Mouse (Mus musculus) neural tube, embryonic 11.5 days (tissue): Measurements from ENCODE around the gene Mapk1. TPM values are rescaled to one million over a fixed set of nuclear protein-coding genes. Genes with fewer than 3 reads are reported as not detected.

Experiments
- ATAC-seq: fragments of 200-750 bp; cut with Nextera tagmentation; 2 replicates; pipeline ENCODE4 v1.8.0; 2017; ENCODE audit warnings: moderate number of reproducible peaks, mild to moderate bottlenecking, moderate TSS enrichment, moderate library complexity; ENCODE audit not compliant: insufficient read depth, low FRiP score, low TSS enrichment
- DNase-seq: peaks from one replicate; pipeline ENCODE4 v3.0.0-alpha.2; 2015; ENCODE audit warnings: low spot score
- H3K27ac ChIP-seq: fragments of 300-500 bp; sonication (generic); 2 replicates; pipeline ENCODE4 v1.5.1; 2014; ENCODE audit warnings: low read depth, mild to moderate bottlenecking, low read length
- H3K27me3 ChIP-seq: fragments of 300-500 bp; sonication (generic); 2 replicates; pipeline ENCODE4 v1.6.1; 2014; ENCODE audit warnings: mild to moderate bottlenecking, low read length, mixed read lengths; ENCODE audit not compliant: control insufficient read depth, insufficient read depth
- H3K36me3 ChIP-seq: fragments of 300-500 bp; sonication (generic); 2 replicates; pipeline ENCODE4 v1.6.1; 2014; ENCODE audit warnings: mild to moderate bottlenecking, low read length, moderate library complexity, mixed read lengths; ENCODE audit not compliant: control insufficient read depth, insufficient read depth
- H3K4me1 ChIP-seq: fragments of 300-500 bp; sonication (generic); 2 replicates; pipeline ENCODE4 v1.6.1; 2014; ENCODE audit warnings: low read length, mixed read lengths; ENCODE audit not compliant: control insufficient read depth, insufficient read depth
- H3K4me2 ChIP-seq: fragments of 300-500 bp; sonication (generic); 2 replicates; pipeline ENCODE4 v1.6.1; 2014; ENCODE audit warnings: low read depth, mild to moderate bottlenecking, moderate library complexity
- H3K4me3 ChIP-seq: fragments of 300-500 bp; sonication (generic); 2 replicates; pipeline ENCODE4 v1.5.1; 2014; ENCODE audit warnings: low read depth, low read length
- H3K9ac ChIP-seq: fragments of 300-500 bp; sonication (generic); 2 replicates; pipeline ENCODE4 v1.6.1; 2014; ENCODE audit warnings: mild to moderate bottlenecking, low read length
- H3K9me3 ChIP-seq: fragments of 300-500 bp; sonication (generic); 2 replicates; pipeline ENCODE4 v1.6.1; 2016; ENCODE audit warnings: low read length; ENCODE audit not compliant: control insufficient read depth
- WGBS: fragments of 180-500 bp; shearing (Covaris S2); extraction: QIAGEN DNeasy Blood & Tissue Kit; methylation state at CpG from one replicate; pipeline ENCODE4 v1.1.7; 2014; 5-methylcytosine and 5-hydroxymethylcytosine counted together
- polyA plus RNA-seq: library from polyadenylated mRNA; unstranded; fragments of >200 nt; fragmentation: Nextera tagmentation; extraction: Ambion mirVana; gene quantifications from 2 replicates; pipeline ENCODE4 v1.2.1, GENCODE M21; 2014

Mapk1 gene
- polyA plus RNA-seq, 1 experiment from 2014 or later = 224 TPM

DNA sequence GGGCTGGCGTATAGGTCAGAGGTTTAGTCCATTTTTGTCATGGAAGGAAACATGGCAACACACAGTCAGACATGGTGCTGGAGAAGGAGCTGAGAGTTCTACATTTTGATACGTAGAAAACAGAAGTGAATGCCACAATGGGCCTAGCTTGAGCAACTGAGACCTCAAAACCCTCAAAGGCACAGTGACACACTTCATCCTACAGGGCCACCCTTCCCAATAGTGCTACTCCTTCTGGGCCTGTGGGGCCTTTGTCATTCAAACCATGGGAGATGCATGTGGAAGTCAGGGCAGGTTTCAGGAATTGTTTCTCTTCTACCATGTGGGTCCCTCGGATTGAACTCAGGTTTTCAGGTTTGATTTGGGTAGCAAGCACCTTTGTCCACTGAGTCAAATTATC, 17.9 kb downstream of the Mapk1 start:
- Histone ChIP-seq H3K9me3 (no peaks in the 10 kb centered on the region), H3K4me3 (no peak overlapping the region), H3K36me3 (no peaks in the 10 kb centered on the region), H3K27ac (no peak overlapping the region), H3K4me1 (no peaks in the 10 kb centered on the region), H3K9ac (no peak overlapping the region), H3K27me3 (no peaks in the 10 kb centered on the region), H3K4me2 (no peak overlapping the region)
- ATAC-seq (no peak), DNase-seq (no peak)
- 90% methylated on average over 3 of the region's 3 CpGs for WGBS

DNA sequence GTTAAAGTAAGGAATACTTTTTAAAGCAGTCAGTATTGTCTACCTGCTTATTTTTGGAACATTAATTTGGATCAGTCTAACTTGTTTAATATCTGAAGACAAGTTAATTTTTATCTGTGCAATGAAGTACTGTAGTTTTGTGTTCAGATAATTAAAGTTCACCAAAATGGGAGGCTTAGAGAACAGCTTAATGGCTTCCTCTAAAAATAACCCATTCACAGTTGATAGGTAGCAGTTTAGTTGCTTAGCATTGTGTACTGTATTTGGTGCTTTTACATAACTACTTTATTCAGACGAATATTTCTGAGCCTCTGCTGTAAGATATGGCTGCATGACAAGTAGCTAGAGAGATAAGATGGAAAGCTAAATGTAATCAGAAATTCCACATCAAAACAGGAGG, 23.9 kb downstream of the Mapk1 start:
- 93% methylated on average over 1 of the region's 1 CpGs for WGBS
- Histone ChIP-seq H3K4me1 (no peaks in the 10 kb centered on the region), H3K27ac (no peak overlapping the region)

GRCm38 (mm10) chr16:17010036-17010435, 26.9 kb downstream of the Mapk1 start:
- no peak for ATAC-seq
- DNase-seq = no peak
- Histone ChIP-seq H3K4me1 (no peaks in the 10 kb centered on the region), H3K9ac (no peak overlapping the region), H3K4me2 (no peak overlapping the region), H3K27me3 (no peaks in the 10 kb centered on the region), H3K27ac (no peak overlapping the region), H3K36me3 (no peaks in the 10 kb centered on the region; the same call in 1 of the 2 replicates), H3K9me3 (no peaks in the 10 kb centered on the region), H3K4me3 (no peak overlapping the region)
- 93% methylated on average over 7 of the region's 7 CpGs for WGBS

More for the DNA sequence above, 23.9 kb downstream of the Mapk1 start:
- Histone ChIP-seq H3K9me3 (no peaks in the 10 kb centered on the region), H3K4me3 (no peak overlapping the region), H3K4me2 (no peak overlapping the region), H3K36me3 (no peaks in the 10 kb centered on the region; the same call in 1 of the 2 replicates), H3K9ac (no peak overlapping the region), H3K27me3 (no peaks in the 10 kb centered on the region)
- DNase-seq = no peak
- ATAC-seq = no peak

GRCm38 (mm10) chr16:17012583-17012982, 29.4 kb downstream of the Mapk1 start:
- DNase-seq (no peak), ATAC-seq (no peak)
- Histone ChIP-seq H3K9ac (no peak overlapping the region), H3K36me3 (peaks cover 3% of the 10 kb centered on the region; the same call in 1 of the 2 replicates), H3K4me2 (no peak overlapping the region), H3K9me3 (no peaks in the 10 kb centered on the region), H3K27ac (no peak overlapping the region), H3K4me1 (no peaks in the 10 kb centered on the region), H3K27me3 (no peaks in the 10 kb centered on the region), H3K4me3 (no peak overlapping the region)
- 97% methylated on average over 1 of the region's 1 CpGs for WGBS

DNA sequence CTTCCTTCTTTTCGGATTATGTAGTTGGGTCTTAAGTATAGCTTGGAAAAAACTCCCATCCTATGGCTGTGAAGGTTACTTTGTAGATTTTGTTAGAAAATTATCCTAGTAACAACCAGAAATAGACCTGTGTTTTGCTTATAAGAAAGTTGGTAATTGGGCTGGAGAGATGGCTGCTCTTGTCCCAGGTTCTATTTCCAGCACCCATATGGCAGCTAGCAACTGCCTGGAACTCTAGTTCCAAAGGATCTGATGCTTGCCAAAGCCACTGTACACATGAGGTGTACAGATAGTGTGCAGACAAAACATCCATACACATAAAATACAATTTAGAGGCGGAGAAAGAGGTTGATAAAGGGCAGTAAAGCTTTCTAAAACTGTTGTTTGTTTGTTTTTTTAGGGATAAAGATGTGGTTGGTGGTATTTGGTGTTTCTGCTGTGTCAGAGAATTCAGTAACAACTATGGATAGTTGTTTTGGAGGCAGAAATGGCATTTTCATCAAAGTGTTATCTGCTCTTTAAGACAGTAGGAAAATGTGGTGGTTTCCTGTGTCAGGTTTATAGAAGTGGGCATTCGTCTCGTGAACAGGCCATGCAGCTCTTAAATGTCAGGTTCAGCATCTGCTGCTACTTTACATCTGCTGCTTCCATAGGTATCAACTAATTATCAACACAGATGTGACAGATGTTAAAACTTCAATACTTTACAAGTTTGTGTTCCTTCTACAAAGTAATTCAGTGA, 32.1 kb downstream of the Mapk1 start:
- Histone ChIP-seq H3K27me3 (no peaks in the 10 kb centered on the region), H3K27ac (no peak overlapping the region), H3K9ac (no peak overlapping the region), H3K36me3 (0 out of 2 replicates have a peak, but pooled peaks cover 3% of the 10 kb centered on the region), H3K4me2 (no peak overlapping the region), H3K4me3 (no peak overlapping the region), H3K4me1 (no peaks in the 10 kb centered on the region), H3K9me3 (no peaks in the 10 kb centered on the region)
- WGBS = 80% methylated on average over 4 of the region's 4 CpGs
- DNase-seq (no peak), ATAC-seq (no peak)

- Histone ChIP-seq H3K27me3 (no peaks in the 10 kb centered on the region), H3K9me3 (no peaks in the 10 kb centered on the region), H3K27ac (no peak overlapping the region), H3K4me2 (no peak overlapping the region), H3K9ac (no peak overlapping the region), H3K36me3 (0 out of 2 replicates have a peak, but pooled peaks cover 3% of the 10 kb centered on the region), H3K4me3 (no peak overlapping the region), H3K4me1 (no peaks in the 10 kb centered on the region)
- ATAC-seq = no peak
- 94% methylated on average over 3 of the region's 3 CpGs for WGBS
- DNase-seq = no peak
These were observed 32.7 kb downstream of the Mapk1 start for GRCm38 (mm10) chr16:17015853-17016230.

DNA sequence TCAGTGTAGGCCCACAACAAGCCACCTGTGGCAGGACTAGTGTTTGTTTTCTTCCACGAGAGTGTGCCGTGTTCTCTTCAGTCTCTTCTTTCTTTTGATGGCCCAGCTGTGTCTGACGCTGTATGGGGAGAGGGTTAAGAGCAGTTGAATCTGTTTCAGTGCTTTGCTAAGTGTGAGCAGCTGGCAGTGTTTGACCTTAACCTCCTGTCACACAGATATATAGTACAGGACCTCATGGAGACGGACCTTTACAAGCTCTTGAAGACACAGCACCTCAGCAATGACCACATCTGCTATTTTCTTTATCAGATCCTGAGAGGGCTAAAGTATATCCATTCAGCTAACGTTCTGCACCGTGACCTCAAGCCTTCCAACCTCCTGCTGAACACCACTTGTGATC, 34.9 kb downstream of the Mapk1 start:
- Histone ChIP-seq H3K27ac (no peak overlapping the region), H3K36me3 (0 out of 2 replicates have a peak, but pooled peaks cover 3% of the 10 kb centered on the region), H3K4me1 (no peaks in the 10 kb centered on the region), H3K4me2 (no peak overlapping the region), H3K9ac (no peak overlapping the region), H3K4me3 (no peak overlapping the region), H3K9me3 (no peaks in the 10 kb centered on the region), H3K27me3 (no peaks in the 10 kb centered on the region)
- ATAC-seq (no peak), DNase-seq (no peak)
- 48% methylated on average over 6 of the region's 6 CpGs for WGBS

DNA sequence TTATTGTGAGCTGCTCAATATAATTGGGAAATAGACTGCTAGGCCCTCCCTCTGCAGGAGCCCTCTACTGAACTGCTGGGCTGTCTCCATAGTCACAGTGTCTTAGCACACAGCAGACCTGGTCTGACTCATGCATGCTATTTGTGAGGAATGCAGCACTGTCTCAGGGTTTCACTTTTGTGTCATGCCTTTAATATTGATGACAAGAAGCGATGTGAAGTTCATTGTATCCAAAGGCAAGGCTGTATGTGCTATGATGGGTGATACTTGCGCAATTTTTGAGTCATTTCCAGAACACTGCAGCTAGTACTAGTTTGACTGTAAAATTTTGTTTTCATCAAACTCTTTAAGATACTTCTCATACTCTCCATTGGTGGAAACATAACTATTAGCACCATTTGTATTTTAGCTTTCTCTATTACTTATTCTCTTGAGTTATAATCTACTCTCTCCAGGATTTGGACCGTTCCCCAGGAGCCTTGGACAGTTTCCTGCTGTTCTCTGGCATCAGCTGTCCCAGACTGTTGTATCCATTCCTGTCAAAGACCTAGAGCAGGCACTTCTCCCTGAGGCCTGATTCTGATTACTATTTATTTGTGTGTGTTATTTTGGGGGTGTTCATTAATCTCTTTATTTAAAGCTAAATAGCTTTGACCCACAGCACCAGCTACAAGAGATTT, 41.4 kb downstream of the Mapk1 start:
- H3K36me3 ChIP-seq = no peaks in the 10 kb centered on the region; the same call in 1 of the 2 replicates
- ATAC-seq = no peak
- WGBS = 96% methylated on average over 3 of the region's 3 CpGs

More for the DNA sequence above, 41.4 kb downstream of the Mapk1 start:
- Histone ChIP-seq H3K4me2 (no peak overlapping the region), H3K4me3 (no peak overlapping the region), H3K9me3 (no peaks in the 10 kb centered on the region), H3K27me3 (no peaks in the 10 kb centered on the region), H3K27ac (no peak overlapping the region), H3K9ac (no peak overlapping the region), H3K4me1 (no peaks in the 10 kb centered on the region)
- DNase-seq = no peak
